Mouse (Mus musculus) heart, embryonic 14.5 days (tissue): Measurements from ENCODE around the gene Gm26897. TPM values are rescaled to one million over a fixed set of nuclear protein-coding genes. Genes with fewer than 3 reads are reported as not detected.

Experiments
- ATAC-seq: fragments of 200-750 bp; cut with Nextera tagmentation; 2 replicates; pipeline ENCODE4 v1.8.0; 2017; ENCODE audit warnings: low read depth, moderate TSS enrichment; ENCODE audit not compliant: insufficient number of reproducible peaks, insufficient read depth, low FRiP score
- H3K27ac ChIP-seq, 2 experiments: fragments of 200-500 bp in 1 of 2; fragments of 300-500 bp in 1 of 2; sonication (generic) in 1 of 2; replicated peaks in 1 of 2; 2 replicates each; pipeline ENCODE4 v1.5.1; 2012 to 2014; ENCODE audit warnings: low read depth in 2 of 2, low read length in 2 of 2, control low read depth in 1 of 2, mild to moderate bottlenecking in 1 of 2, mixed read lengths in 1 of 2; ENCODE audit not compliant: control insufficient read depth in 1 of 2, insufficient read depth in 1 of 2
- H3K27me3 ChIP-seq: fragments of 300-500 bp; sonication (generic); 2 replicates; pipeline ENCODE4 v1.6.1; 2014; ENCODE audit warnings: mild to moderate bottlenecking, low read length, control low read depth; ENCODE audit not compliant: control insufficient read depth, insufficient read depth
- H3K36me3 ChIP-seq: fragments of 300-500 bp; sonication (generic); 2 replicates; pipeline ENCODE4 v1.6.1; 2014; ENCODE audit warnings: mild to moderate bottlenecking, control low read depth, low read length, mixed read lengths; ENCODE audit not compliant: control insufficient read depth, insufficient read depth
- H3K4me1 ChIP-seq, 2 experiments: fragments of 200-500 bp in 1 of 2; fragments of 300-500 bp in 1 of 2; sonication (generic) in 1 of 2; 2 replicates each; pipeline ENCODE4 v1.6.1; 2012 to 2014; ENCODE audit warnings: low read length in 2 of 2, control low read depth in 1 of 2, mixed read lengths in 1 of 2; ENCODE audit not compliant: control insufficient read depth in 2 of 2, insufficient read depth in 2 of 2
- H3K4me2 ChIP-seq: fragments of 300-500 bp; sonication (generic); 2 replicates; pipeline ENCODE4 v1.6.1; 2014; ENCODE audit warnings: mild to moderate bottlenecking, low read length
- H3K4me3 ChIP-seq, 2 experiments: fragments of 200-500 bp in 1 of 2; fragments of 300-500 bp in 1 of 2; sonication (generic) in 1 of 2; 2 replicates each; pipeline ENCODE4 v1.5.1; 2012 to 2014; ENCODE audit warnings: low read length in 2 of 2, mild to moderate bottlenecking in 2 of 2, control low read depth in 1 of 2, low read depth in 1 of 2, moderate library complexity in 1 of 2; ENCODE audit not compliant: control insufficient read depth in 1 of 2, insufficient read depth in 1 of 2
- H3K9ac ChIP-seq: fragments of 300-500 bp; sonication (generic); 2 replicates; pipeline ENCODE4 v1.6.1; 2014; ENCODE audit warnings: mild to moderate bottlenecking, low read length
- H3K9me3 ChIP-seq: fragments of 300-500 bp; sonication (generic); 2 replicates; pipeline ENCODE4 v1.6.1; 2016; ENCODE audit warnings: low read length, control low read depth; ENCODE audit not compliant: control insufficient read depth
- WGBS: fragments of 180-500 bp; shearing (Covaris S2); extraction: QIAGEN DNeasy Blood & Tissue Kit; methylation state at CpG from one replicate; pipeline ENCODE4 v1.1.7; 2014; 5-methylcytosine and 5-hydroxymethylcytosine counted together
- polyA plus RNA-seq: library from polyadenylated mRNA; unstranded; fragments of >200 nt; fragmentation: Nextera tagmentation; extraction: Ambion mirVana; gene quantifications from 2 replicates; pipeline ENCODE4 v1.2.1, GENCODE M21; 2014

Gene Gm26897
- polyA plus RNA-seq, 1 experiment from 2014 or later = not detected

DNA sequence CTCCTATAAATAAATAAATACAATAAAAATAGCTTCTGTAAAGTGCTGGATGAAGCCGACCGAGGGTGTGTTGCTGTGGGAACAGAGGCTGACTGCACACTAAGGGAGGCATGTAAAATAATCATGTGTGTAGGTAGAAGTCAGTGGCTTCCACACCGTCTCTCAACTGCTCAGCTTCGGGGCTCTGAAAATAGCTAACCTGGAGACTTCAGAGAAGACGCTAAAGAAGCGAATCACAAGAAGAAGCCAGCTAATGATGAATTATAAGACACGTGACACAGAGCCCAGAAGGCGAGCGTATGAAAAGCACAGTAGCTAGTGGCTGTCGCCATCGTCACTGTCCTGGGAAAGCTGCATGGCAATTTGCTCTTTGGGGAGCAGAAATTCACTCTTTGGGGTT is 29.4 kb upstream of the Gm26897 start:
- Histone ChIP-seq H3K4me2 (no peak overlapping the region), H3K27me3 (no peaks in the 10 kb centered on the region), H3K27ac (no peak overlapping the region), H3K36me3 (no peaks in the 10 kb centered on the region), H3K9me3 (no peaks in the 10 kb centered on the region), H3K4me1 (peaks cover 2 to 5% of the 10 kb centered on the region in 2 experiments; a peak in 2 of 4 replicates), H3K9ac (no peak overlapping the region), H3K4me3 (no peak overlapping the region)
- no peak for ATAC-seq
- WGBS = 80% methylated on average over 11 of the region's 11 CpGs

- Histone ChIP-seq H3K4me2 (no peak overlapping the region), H3K9me3 (peaks cover 18% of the 10 kb centered on the region), H3K27ac (no peak overlapping the region), H3K4me3 (no peak overlapping the region), H3K4me1 (no peaks in the 10 kb centered on the region; a peak in 1 of 4 replicates), H3K9ac (no peak overlapping the region), H3K27me3 (no peaks in the 10 kb centered on the region), H3K36me3 (no peaks in the 10 kb centered on the region)
- ATAC-seq = no peak
- 54% methylated on average over 8 of the region's 8 CpGs for WGBS
Observed at GRCm38 (mm10) chr5:111709195-111709901, 24.4 kb upstream of the Gm26897 start.

DNA sequence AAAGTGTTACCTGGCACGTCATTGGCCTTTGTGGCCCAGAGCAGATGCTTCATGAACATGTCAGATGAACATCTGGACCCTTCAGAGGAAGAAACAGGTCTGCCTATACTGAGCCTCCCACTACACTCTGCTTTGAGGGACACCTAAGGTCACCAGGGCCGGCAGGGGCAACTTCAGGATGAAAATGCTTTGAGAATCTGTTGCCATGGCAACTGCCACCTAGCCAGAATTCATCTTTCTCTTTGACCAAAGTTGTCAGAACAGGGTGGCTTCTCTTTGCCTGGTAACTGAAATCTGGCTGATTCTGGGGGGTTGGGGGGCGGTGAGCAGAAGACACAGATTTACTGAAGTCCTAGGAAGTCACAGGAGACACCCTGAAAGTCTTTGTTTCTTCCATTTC is 14.7 kb upstream of the Gm26897 start:
- ATAC-seq = no peak
- Histone ChIP-seq H3K9me3 (no peaks in the 10 kb centered on the region), H3K36me3 (no peaks in the 10 kb centered on the region), H3K9ac (no peak overlapping the region), H3K27me3 (0 out of 2 replicates have a peak, but pooled peaks cover 4% of the 10 kb centered on the region), H3K4me3 (no peak overlapping the region), H3K4me1 (peaks cover 3 to 9% of the 10 kb centered on the region in 2 experiments; a peak in 2 of 4 replicates), H3K4me2 (no peak overlapping the region), H3K27ac (no peak overlapping the region)
- 70% methylated on average over 3 of the region's 3 CpGs for WGBS

- no peak for ATAC-seq
- WGBS = 43% methylated on average over 9 of the region's 9 CpGs
- Histone ChIP-seq H3K9me3 (no peaks in the 10 kb centered on the region), H3K9ac (no peak overlapping the region), H3K27ac (no peak overlapping the region), H3K27me3 (0 out of 2 replicates have a peak, but pooled peaks cover 4% of the 10 kb centered on the region), H3K4me1 (peaks cover 19 to 24% of the 10 kb centered on the region in 2 experiments), H3K4me2 (no peak overlapping the region), H3K4me3 (no peak overlapping the region), H3K36me3 (no peaks in the 10 kb centered on the region)
Observed at GRCm38 (mm10) chr5:111720726-111721125, 13.0 kb upstream of the Gm26897 start.

DNA sequence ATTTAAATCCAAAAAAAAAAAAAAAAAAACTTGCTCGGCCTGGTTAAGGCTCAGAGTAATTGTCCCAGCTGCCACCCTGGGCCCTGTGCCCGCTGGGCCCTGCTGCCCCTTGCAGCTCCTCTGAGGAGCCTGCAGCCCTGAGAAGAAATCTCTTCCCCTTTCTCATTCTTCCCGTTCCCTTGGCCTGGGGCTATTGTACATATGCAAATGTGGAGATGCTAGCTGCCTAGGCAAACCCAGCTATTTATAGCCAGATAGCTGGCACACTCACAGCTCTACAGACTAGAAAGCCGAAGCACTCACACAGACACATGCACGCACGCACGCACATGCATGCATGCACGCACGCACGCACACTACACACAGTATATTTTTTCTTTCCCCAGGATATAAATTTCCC is 9.0 kb upstream of the Gm26897 start:
- no peaks in the 10 kb centered on the region for H3K36me3 ChIP-seq
- H3K4me3 ChIP-seq = no peak overlapping the region
- peak overlapping the region; percentile 52 for H3K4me2 ChIP-seq
- H3K9me3 ChIP-seq = peaks cover 7% of the 10 kb centered on the region; the same call in 1 of the 2 replicates
- H3K27ac ChIP-seq = peak overlapping the region; percentile 69 to 76
- WGBS = 40% methylated on average over 10 of the region's 10 CpGs
- ATAC-seq = peak; percentile 79
- H3K9ac ChIP-seq = peak overlapping the region; percentile 58; the same call in 1 of the 2 replicates
- peaks cover 30 to 31% of the 10 kb centered on the region in 2 experiments for H3K4me1 ChIP-seq
- 0 out of 2 replicates have a peak, but pooled peaks cover 4% of the 10 kb centered on the region for H3K27me3 ChIP-seq

GRCm38 (mm10) chr5:111725195-111725920 is 8.4 kb upstream of the Gm26897 start:
- 41% methylated on average over 22 of the region's 22 CpGs for WGBS
- H3K4me1 ChIP-seq = peaks cover 30 to 31% of the 10 kb centered on the region in 2 experiments
- peak overlapping the region; percentile 69 to 76 for H3K27ac ChIP-seq
- H3K27me3 ChIP-seq = 0 out of 2 replicates have a peak, but pooled peaks cover 4% of the 10 kb centered on the region
- no peak overlapping the region for H3K4me3 ChIP-seq
- peak overlapping the region; percentile 51 for H3K9ac ChIP-seq
- peak overlapping the region; percentile 52 for H3K4me2 ChIP-seq
- H3K9me3 ChIP-seq = peaks cover 7% of the 10 kb centered on the region; the same call in 1 of the 2 replicates
- ATAC-seq = peak; percentile 15; the same call in 1 of the 2 replicates
- H3K36me3 ChIP-seq = no peaks in the 10 kb centered on the region

DNA sequence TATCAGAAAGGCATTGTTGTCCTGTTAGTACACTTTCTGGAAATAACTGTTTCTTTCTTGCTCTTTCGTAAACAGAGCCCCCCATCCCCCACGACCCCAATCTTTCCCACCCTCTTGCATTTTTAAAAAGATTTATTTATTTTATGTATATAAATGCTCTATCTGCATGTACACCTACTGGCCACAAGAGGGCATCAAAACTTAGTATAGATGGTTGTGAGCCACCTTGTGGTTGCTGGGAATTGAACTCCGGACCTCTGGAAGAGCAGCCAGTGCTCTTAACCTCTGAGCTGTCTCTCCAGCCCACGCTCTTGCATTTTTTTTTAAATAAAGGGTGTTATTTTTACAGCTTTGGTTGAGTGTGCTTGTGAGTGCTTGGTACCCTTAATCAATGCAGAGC is 5.3 kb upstream of the Gm26897 start:
- Histone ChIP-seq H3K4me2 (no peak overlapping the region), H3K27me3 (no peaks in the 10 kb centered on the region), H3K9ac (no peak overlapping the region), H3K4me3 (no peak overlapping the region), H3K4me1 (peaks cover 23 to 33% of the 10 kb centered on the region in 2 experiments), H3K27ac (no peak overlapping the region), H3K9me3 (peaks cover 7% of the 10 kb centered on the region; the same call in 1 of the 2 replicates), H3K36me3 (no peaks in the 10 kb centered on the region)
- no peak for ATAC-seq
- WGBS = 82% methylated on average over 4 of the region's 4 CpGs
